Mouse (Mus musculus): ENCODE results near the gene Gm10638. TPM values are rescaled to one million over a fixed set of nuclear protein-coding genes. Genes with fewer than 3 reads are reported as not detected.

The Gm10638 gene
- polyA plus RNA-seq (2014; fragmentation: Illumina TruSeq; extraction: RNeasy Lipid Tissue Mini Kit (QIAGEN cat#74804); ENCODE audit: low read depth, low replicate concordance) = not detected

DNA sequence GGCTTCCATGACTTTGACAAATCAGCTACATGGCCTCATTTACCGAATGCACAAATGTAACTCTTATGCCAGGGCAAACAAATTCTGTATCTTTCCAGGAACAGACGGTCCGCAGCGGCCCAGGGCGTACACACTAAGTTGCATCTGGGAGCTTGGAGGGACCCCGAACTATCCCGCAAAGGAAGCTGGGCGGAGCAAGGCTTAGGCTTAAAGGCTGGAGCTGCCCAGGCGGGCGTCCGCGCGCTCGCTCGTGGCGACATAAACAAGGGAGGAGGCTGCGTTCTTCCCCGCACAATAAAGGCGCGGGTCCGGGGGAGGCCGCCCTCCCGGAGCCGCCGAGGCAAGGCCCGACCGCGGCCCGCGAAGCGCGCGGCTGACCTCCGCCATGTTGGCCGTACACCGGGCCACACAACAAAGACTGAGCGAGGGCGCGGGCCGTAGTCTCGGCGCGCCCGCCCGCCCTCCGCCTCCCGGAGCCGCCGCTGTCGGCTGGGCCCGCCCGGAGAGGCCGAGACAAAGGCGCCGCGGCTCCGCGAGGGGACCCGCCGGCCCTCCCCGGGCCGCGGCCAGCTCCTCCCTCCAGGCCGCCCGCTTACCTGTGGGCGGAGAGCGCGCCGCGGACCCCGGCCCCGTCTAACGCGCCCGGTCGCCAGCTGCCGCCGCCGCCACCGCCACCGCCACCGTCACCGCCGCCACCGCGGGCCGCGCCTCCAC lies at the start of gene Gm10638, which contains the start of gene Siah1a:
Gene Gm10638 (plus strand): TSS at position 479 of the 714 bp plus-strand sequence.
Gene Siah1a (minus strand): TSS at position 714 of the 714 bp plus-strand sequence.

Other genes starting within 250 kb of the Gm10638 start
- not detected for gene Abcc12, start 165.0 kb upstream of the Gm10638 start, polyA plus RNA-seq (2014; fragmentation: Illumina TruSeq; extraction: RNeasy Lipid Tissue Mini Kit (QIAGEN cat#74804); ENCODE audit: low read depth, low replicate concordance)
- gene Lonp2, start 121.7 kb upstream of the Gm10638 start, polyA plus RNA-seq (2014; fragmentation: Illumina TruSeq; extraction: RNeasy Lipid Tissue Mini Kit (QIAGEN cat#74804); ENCODE audit: low read depth, low replicate concordance) = 105 TPM
- gene Siah1a, start 235 bp downstream of the Gm10638 start, polyA plus RNA-seq (2014; fragmentation: Illumina TruSeq; extraction: RNeasy Lipid Tissue Mini Kit (QIAGEN cat#74804); ENCODE audit: low read depth, low replicate concordance) = 39.5 TPM
- 38.9 TPM for gene N4bp1, start 139.6 kb downstream of the Gm10638 start, polyA plus RNA-seq (2014; fragmentation: Illumina TruSeq; extraction: RNeasy Lipid Tissue Mini Kit (QIAGEN cat#74804); ENCODE audit: low read depth, low replicate concordance)

All from adrenal gland, adult 10 weeks (tissue).